Mouse (Mus musculus) heart, embryonic 14.5 days (tissue): ENCODE results near the gene Paics. TPM values are rescaled to one million over a fixed set of nuclear protein-coding genes. Genes with fewer than 3 reads are reported as not detected.

Experiments
- ATAC-seq: fragments of 200-750 bp; cut with Nextera tagmentation; 2 replicates; pipeline ENCODE4 v1.8.0; 2017; ENCODE audit warnings: low read depth, moderate TSS enrichment; ENCODE audit not compliant: insufficient number of reproducible peaks, insufficient read depth, low FRiP score
- H3K27ac ChIP-seq, 2 experiments: fragments of 200-500 bp in 1 of 2; fragments of 300-500 bp in 1 of 2; sonication (generic) in 1 of 2; replicated peaks in 1 of 2; 2 replicates each; pipeline ENCODE4 v1.5.1; 2012 to 2014; ENCODE audit warnings: low read depth in 2 of 2, low read length in 2 of 2, control low read depth in 1 of 2, mild to moderate bottlenecking in 1 of 2, mixed read lengths in 1 of 2; ENCODE audit not compliant: control insufficient read depth in 1 of 2, insufficient read depth in 1 of 2
- H3K27me3 ChIP-seq: fragments of 300-500 bp; sonication (generic); 2 replicates; pipeline ENCODE4 v1.6.1; 2014; ENCODE audit warnings: mild to moderate bottlenecking, low read length, control low read depth; ENCODE audit not compliant: control insufficient read depth, insufficient read depth
- H3K36me3 ChIP-seq: fragments of 300-500 bp; sonication (generic); 2 replicates; pipeline ENCODE4 v1.6.1; 2014; ENCODE audit warnings: mild to moderate bottlenecking, control low read depth, low read length, mixed read lengths; ENCODE audit not compliant: control insufficient read depth, insufficient read depth
- H3K4me1 ChIP-seq, 2 experiments: fragments of 200-500 bp in 1 of 2; fragments of 300-500 bp in 1 of 2; sonication (generic) in 1 of 2; 2 replicates each; pipeline ENCODE4 v1.6.1; 2012 to 2014; ENCODE audit warnings: low read length in 2 of 2, control low read depth in 1 of 2, mixed read lengths in 1 of 2; ENCODE audit not compliant: control insufficient read depth in 2 of 2, insufficient read depth in 2 of 2
- H3K4me2 ChIP-seq: fragments of 300-500 bp; sonication (generic); 2 replicates; pipeline ENCODE4 v1.6.1; 2014; ENCODE audit warnings: mild to moderate bottlenecking, low read length
- H3K4me3 ChIP-seq, 2 experiments: fragments of 200-500 bp in 1 of 2; fragments of 300-500 bp in 1 of 2; sonication (generic) in 1 of 2; 2 replicates each; pipeline ENCODE4 v1.5.1; 2012 to 2014; ENCODE audit warnings: low read length in 2 of 2, mild to moderate bottlenecking in 2 of 2, control low read depth in 1 of 2, low read depth in 1 of 2, moderate library complexity in 1 of 2; ENCODE audit not compliant: control insufficient read depth in 1 of 2, insufficient read depth in 1 of 2
- H3K9ac ChIP-seq: fragments of 300-500 bp; sonication (generic); 2 replicates; pipeline ENCODE4 v1.6.1; 2014; ENCODE audit warnings: mild to moderate bottlenecking, low read length
- H3K9me3 ChIP-seq: fragments of 300-500 bp; sonication (generic); 2 replicates; pipeline ENCODE4 v1.6.1; 2016; ENCODE audit warnings: low read length, control low read depth; ENCODE audit not compliant: control insufficient read depth
- WGBS: fragments of 180-500 bp; shearing (Covaris S2); extraction: QIAGEN DNeasy Blood & Tissue Kit; methylation state at CpG from one replicate; pipeline ENCODE4 v1.1.7; 2014; 5-methylcytosine and 5-hydroxymethylcytosine counted together
- polyA plus RNA-seq: library from polyadenylated mRNA; unstranded; fragments of >200 nt; fragmentation: Nextera tagmentation; extraction: Ambion mirVana; gene quantifications from 2 replicates; pipeline ENCODE4 v1.2.1, GENCODE M21; 2014

Gene Paics
- polyA plus RNA-seq, 1 experiment from 2014 or later, result 231 TPM

- Histone ChIP-seq H3K9me3 (no peaks in the 10 kb centered on the region), H3K4me2 (peak overlapping the region; percentile 94), H3K27ac (peak overlapping the region; percentile 81 to 84), H3K27me3 (no peaks in the 10 kb centered on the region), H3K36me3 (peaks cover 31% of the 10 kb centered on the region), H3K4me3 (peak overlapping the region; percentile 80 to 81), H3K9ac (peak overlapping the region; percentile 90), H3K4me1 (peaks cover 5 to 39% of the 10 kb centered on the region in 2 experiments)
- 14% methylated on average over 7 of the region's 7 CpGs for WGBS
- ATAC-seq, result no peak
Measured at GRCm38 (mm10) chr5:76952112-76953040, 1.3 kb downstream of the Paics start.

GRCm38 (mm10) chr5:76953794-76954193 lies 2.7 kb downstream of the Paics start:
- Histone ChIP-seq H3K9ac (peak overlapping the region; percentile 30), H3K4me1 (peaks cover 2 to 27% of the 10 kb centered on the region in 2 experiments; a peak in 2 of 4 replicates), H3K9me3 (no peaks in the 10 kb centered on the region), H3K4me3 (no peak overlapping the region), H3K36me3 (peaks cover 45% of the 10 kb centered on the region), H3K4me2 (no peak overlapping the region), H3K27me3 (no peaks in the 10 kb centered on the region), H3K27ac (no peak overlapping the region)
- WGBS, result 76% methylated on average over 3 of the region's 3 CpGs
- no peak for ATAC-seq

GRCm38 (mm10) chr5:76954271-76954900 lies 3.3 kb downstream of the Paics start:
- H3K27me3 ChIP-seq, result no peaks in the 10 kb centered on the region

GRCm38 (mm10) chr5:76955474-76955873 lies 4.4 kb downstream of the Paics start:
- ATAC-seq, result no peak
- H3K9me3 ChIP-seq, result no peaks in the 10 kb centered on the region
- no peaks in the 10 kb centered on the region for H3K27me3 ChIP-seq
- H3K4me1 ChIP-seq, result peaks cover 0 to 19% of the 10 kb centered on the region in 2 experiments; a peak in 2 of 4 replicates
- 0 out of 4 replicates have a peak overlapping the region, but pooled peaks of 1 of the 2 experiments have one; percentile 6 for H3K27ac ChIP-seq
- no peak overlapping the region for H3K4me3 ChIP-seq
- H3K4me2 ChIP-seq, result no peak overlapping the region
- no peak overlapping the region for H3K9ac ChIP-seq
- peaks cover 61% of the 10 kb centered on the region for H3K36me3 ChIP-seq
- WGBS, result 73% methylated on average over 4 of the region's 4 CpGs

More at GRCm38 (mm10) chr5:76954271-76954900, 3.3 kb downstream of the Paics start:
- Histone ChIP-seq H3K9ac (peak overlapping the region; percentile 30), H3K4me1 (peaks cover 2 to 27% of the 10 kb centered on the region in 2 experiments; a peak in 2 of 4 replicates), H3K9me3 (no peaks in the 10 kb centered on the region), H3K27ac (peak overlapping the region in 1 of 2 experiments; percentile 6; a peak in 1 of 4 replicates), H3K4me3 (no peak overlapping the region), H3K4me2 (no peak overlapping the region), H3K36me3 (peaks cover 50% of the 10 kb centered on the region)
- WGBS, result 73% methylated on average over 6 of the region's 6 CpGs
- no peak for ATAC-seq

GRCm38 (mm10) chr5:76957954-76958353 lies 6.8 kb downstream of the Paics start:
- no peak overlapping the region for H3K9ac ChIP-seq
- no peak overlapping the region for H3K4me3 ChIP-seq
- no peak overlapping the region for H3K4me2 ChIP-seq
- H3K27ac ChIP-seq, result no peak overlapping the region
- no peak for ATAC-seq
- H3K9me3 ChIP-seq, result no peaks in the 10 kb centered on the region
- peaks cover 0 to 10% of the 10 kb centered on the region in 2 experiments; a peak in 2 of 4 replicates for H3K4me1 ChIP-seq
- WGBS, result 93% methylated on average over 1 of the region's 1 CpGs
- peaks cover 86% of the 10 kb centered on the region for H3K36me3 ChIP-seq
- no peaks in the 10 kb centered on the region for H3K27me3 ChIP-seq

GRCm38 (mm10) chr5:76959587-76959986 lies 8.5 kb downstream of the Paics start:
- no peak overlapping the region for H3K9ac ChIP-seq
- no peak overlapping the region for H3K27ac ChIP-seq
- peaks cover 0 to 9% of the 10 kb centered on the region in 2 experiments; a peak in 1 of 4 replicates for H3K4me1 ChIP-seq
- no peaks in the 10 kb centered on the region for H3K9me3 ChIP-seq
- no peak overlapping the region for H3K4me2 ChIP-seq
- 83% methylated on average over 5 of the region's 5 CpGs for WGBS
- H3K36me3 ChIP-seq, result peaks cover 92% of the 10 kb centered on the region
- H3K4me3 ChIP-seq, result no peak overlapping the region
- no peak for ATAC-seq
- H3K27me3 ChIP-seq, result no peaks in the 10 kb centered on the region

GRCm38 (mm10) chr5:76962545-76962944 lies 11.4 kb downstream of the Paics start:
- Histone ChIP-seq H3K4me1 (no peaks in the 10 kb centered on the region), H3K36me3 (peaks cover 97% of the 10 kb centered on the region)
- WGBS, result 81% methylated on average over 11 of the region's 11 CpGs

More at GRCm38 (mm10) chr5:76962545-76962944, 11.4 kb downstream of the Paics start:
- Histone ChIP-seq H3K27ac (no peak overlapping the region), H3K4me2 (no peak overlapping the region), H3K4me3 (no peak overlapping the region), H3K27me3 (no peaks in the 10 kb centered on the region), H3K9me3 (no peaks in the 10 kb centered on the region), H3K9ac (no peak overlapping the region)
- no peak for ATAC-seq
